Mouse (Mus musculus): ENCODE results near the gene Tssk6.

Tssk6 gene

GRCm38 (mm10) chr8:69902163-69903062 is at the start of gene Tssk6, which contains the start of the genes Ndufa13 and Yjefn3:
Tssk6 (plus strand) TSS chr8:69902184.
Ndufa13 (minus strand) TSS chr8:69902558.
Yjefn3 (minus strand) TSS chr8:69902712.
- DNase-seq (ENCODE audit: low read depth, low spot score), result no peak

GRCm38 (mm10) chr8:69853869-69854268 is 48.1 kb upstream of the Tssk6 start:
- DNase-seq (ENCODE audit: low read depth, low spot score), result no peak

- no peak for DNase-seq (ENCODE audit: low read depth, low spot score)
Measured at GRCm38 (mm10) chr8:69860807-69861206, 41.2 kb upstream of the Tssk6 start.

DNA sequence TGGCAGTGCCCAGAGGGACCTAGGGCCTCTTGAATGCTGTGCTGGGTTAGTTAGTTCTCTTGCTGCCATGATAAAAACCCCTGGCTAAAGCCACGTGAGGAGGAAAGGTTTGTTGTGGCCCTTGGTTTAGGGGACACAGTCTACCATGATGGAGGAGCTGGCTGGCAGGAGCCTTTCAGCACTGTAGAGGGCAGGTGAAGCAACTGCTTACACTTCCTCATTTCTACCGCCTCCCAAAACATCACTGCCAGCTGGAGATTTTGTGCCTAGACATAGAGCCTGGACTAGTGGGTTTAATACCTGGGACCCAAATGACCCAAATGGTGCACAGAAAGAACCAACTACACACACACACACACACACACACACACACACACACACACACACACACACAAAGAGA is 40.7 kb upstream of the Tssk6 start:
- no peak for DNase-seq (ENCODE audit: low read depth, low spot score)

- no peak for DNase-seq (ENCODE audit: low read depth, low spot score)
Measured at GRCm38 (mm10) chr8:69863387-69864020, 38.5 kb upstream of the Tssk6 start.

- no peak for DNase-seq (ENCODE audit: low read depth, low spot score)
Measured at GRCm38 (mm10) chr8:69864180-69864579, 37.8 kb upstream of the Tssk6 start.

DNA sequence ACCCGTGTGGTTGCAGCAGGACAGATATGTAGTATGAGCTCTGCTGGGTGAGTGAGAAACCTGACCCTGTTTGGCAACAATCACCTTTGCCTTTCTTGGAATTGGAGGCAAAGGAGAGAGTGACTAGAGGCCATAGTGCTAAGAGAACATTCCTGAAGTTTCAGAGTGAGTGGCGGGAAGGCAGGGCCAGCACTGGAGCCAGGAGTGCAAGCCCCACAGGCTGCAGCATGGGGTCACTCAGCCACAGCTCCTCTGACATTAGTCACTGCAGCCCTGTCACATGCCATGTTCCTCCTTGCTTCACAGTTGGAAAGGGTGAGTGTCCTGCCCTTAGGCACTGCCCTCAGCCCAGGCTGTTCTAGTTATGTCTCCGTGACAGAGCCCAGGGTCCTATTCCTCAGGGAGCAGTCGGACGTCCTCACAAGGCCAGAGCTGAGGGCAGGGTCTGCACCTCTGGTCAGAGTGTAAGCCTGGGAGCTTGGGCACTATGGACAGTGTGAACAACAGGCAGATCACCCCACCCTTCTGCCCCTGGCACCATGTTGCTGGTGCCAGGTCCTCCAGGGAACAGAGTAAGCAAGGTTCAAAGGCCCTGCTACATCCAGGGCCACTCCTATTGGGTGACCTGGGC is 34.2 kb upstream of the Tssk6 start:
- no peak for DNase-seq (ENCODE audit: low read depth, low spot score)

DNA sequence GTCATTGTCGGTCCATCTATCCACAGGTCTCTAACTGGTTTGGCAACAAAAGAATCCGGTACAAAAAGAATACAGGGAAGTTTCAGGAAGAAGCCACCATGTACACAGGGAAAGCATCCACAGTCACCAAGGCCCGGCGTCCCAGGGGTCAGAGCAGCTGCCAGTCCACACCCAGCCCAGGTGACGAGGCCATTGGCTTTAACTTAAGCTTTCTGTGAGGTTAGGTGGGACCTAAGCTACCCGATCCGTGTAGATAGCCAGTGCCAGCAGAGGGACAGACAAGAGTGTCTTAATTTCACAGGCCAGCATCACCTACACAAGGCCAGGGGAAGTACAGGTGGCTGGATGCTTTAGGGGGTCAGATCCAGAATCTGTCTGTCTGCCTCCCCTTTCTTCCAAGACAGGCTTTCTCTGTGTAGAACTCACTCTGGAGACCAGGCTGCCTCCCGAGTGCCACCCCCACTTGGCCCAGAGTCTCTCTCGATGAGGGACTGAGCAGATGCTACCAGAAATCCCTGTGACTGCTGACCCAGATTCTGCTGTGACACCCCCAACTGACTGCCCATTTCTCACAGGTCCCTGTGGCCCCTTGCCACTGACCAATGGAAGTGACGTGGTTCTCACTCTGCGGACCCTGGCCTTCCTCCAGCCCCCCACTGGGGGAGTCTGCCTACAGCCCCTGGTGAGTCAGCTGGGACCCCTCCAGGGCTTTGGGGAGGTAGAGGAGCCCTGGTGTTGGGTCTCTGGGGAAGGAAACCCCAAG is 31.8 kb upstream of the Tssk6 start:
- DNase-seq (ENCODE audit: low read depth, low spot score), result no peak

- no peak for DNase-seq (ENCODE audit: low read depth, low spot score)
Measured at GRCm38 (mm10) chr8:69870907-69871306, 31.1 kb upstream of the Tssk6 start.

GRCm38 (mm10) chr8:69874155-69874554 is 27.8 kb upstream of the Tssk6 start:
- peak; percentile 70 for DNase-seq (ENCODE audit: low read depth, low spot score)

GRCm38 (mm10) chr8:69874654-69875053 is 27.3 kb upstream of the Tssk6 start:
- no peak for DNase-seq (ENCODE audit: low read depth, low spot score)

DNA sequence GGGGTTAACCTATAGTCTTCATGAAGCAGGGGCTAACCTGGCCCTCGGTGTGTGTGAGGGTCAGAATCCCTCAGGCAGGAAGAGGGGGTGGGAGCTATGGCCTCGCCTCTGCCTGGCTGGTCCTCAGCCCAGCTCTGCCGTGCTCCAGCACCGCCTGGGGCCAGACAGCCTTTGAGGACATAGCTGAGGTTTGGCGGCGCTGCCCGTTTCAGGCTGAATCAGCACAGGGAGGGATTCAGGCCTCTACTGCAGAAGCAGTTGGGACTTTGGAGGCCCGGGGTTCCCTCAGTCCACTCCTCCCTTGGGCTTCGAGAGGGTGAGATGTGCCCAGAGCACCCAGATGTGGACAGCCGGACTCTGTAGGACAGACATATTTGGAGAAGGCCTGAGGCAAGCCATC is 25.9 kb upstream of the Tssk6 start:
- DNase-seq (ENCODE audit: low read depth, low spot score), result no peak

- DNase-seq (ENCODE audit: low read depth, low spot score), result no peak
Measured at GRCm38 (mm10) chr8:69876967-69877366, 25.0 kb upstream of the Tssk6 start.

DNA sequence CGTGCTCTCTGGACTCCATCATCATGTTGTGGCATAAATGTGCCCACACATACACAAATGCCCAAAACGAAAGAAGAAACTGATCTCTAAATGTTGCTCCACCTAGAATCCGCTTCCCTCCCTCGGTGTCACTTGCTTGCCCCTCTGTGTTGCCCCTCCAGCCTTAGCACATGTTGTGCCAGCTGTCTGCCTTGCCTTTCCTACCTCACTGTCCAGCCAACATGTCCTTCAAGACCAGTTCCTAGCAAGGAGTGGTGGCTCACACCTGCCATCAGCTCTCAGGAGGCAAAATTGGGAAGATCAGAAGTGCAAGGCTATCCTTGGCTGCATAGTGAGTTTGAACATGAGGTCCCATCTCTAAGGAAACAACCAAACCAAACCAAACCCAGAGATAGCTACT is 24.6 kb upstream of the Tssk6 start:
- no peak for DNase-seq (ENCODE audit: low read depth, low spot score)

GRCm38 (mm10) chr8:69877992-69878391 is 24.0 kb upstream of the Tssk6 start:
- DNase-seq (ENCODE audit: low read depth, low spot score), result no peak

- DNase-seq (ENCODE audit: low read depth, low spot score), result no peak
Measured at GRCm38 (mm10) chr8:69879678-69880077, 22.3 kb upstream of the Tssk6 start.

DNA sequence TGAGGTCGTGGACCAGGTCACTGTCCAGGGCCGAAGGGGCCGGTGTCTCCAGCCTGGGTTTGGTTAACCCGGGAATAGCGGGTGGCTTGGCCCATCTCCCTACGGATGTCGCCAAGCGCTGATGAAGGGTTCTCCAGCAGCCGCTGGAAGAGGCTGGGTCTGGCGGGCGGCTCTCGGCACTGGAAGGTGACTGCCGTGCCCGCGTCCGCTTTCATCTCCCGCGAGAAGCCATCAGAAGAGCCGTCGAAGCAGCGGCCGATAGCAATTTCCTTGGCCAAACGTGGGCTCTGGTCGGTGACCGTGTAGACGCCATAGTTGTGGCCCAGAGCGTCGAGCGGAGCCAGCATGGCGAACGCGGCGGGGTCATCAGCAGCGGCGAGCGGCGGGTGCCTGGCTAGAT is 21.1 kb upstream of the Tssk6 start:
- no peak for DNase-seq (ENCODE audit: low read depth, low spot score)

DNA sequence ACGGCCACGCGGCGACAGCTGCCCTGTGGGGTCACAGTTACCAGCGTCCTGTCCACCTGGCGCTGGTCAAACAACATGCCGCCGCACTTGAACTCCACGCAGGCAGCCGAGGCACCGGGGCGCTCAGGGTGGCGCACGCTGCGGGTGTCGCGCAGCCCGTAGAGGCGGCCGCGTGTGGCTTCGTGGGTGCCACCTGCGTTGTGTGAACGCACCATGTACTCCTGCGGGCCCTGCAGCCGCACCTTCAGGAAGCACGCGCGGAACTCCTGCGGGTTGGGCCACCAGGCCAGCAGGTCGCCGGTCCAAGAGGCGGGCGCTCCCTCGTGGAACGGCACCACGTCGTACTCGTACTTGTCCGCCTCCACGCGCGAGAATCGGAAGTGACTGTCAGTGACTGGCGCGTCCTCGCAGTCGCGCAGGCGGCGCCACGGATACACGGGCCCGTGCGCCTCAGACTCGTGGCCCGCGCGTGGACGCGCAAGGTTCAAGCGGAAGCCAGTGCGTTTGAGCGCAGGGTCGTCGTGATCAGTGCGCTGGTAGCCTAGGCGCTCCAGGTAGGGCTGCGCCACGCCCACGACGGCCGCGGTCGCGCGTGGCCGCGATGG is 20.6 kb upstream of the Tssk6 start:
- DNase-seq (ENCODE audit: low read depth, low spot score), result no peak

- peak; percentile 72 for DNase-seq (ENCODE audit: low read depth, low spot score)
Measured at GRCm38 (mm10) chr8:69882021-69882756, 19.8 kb upstream of the Tssk6 start.

DNA sequence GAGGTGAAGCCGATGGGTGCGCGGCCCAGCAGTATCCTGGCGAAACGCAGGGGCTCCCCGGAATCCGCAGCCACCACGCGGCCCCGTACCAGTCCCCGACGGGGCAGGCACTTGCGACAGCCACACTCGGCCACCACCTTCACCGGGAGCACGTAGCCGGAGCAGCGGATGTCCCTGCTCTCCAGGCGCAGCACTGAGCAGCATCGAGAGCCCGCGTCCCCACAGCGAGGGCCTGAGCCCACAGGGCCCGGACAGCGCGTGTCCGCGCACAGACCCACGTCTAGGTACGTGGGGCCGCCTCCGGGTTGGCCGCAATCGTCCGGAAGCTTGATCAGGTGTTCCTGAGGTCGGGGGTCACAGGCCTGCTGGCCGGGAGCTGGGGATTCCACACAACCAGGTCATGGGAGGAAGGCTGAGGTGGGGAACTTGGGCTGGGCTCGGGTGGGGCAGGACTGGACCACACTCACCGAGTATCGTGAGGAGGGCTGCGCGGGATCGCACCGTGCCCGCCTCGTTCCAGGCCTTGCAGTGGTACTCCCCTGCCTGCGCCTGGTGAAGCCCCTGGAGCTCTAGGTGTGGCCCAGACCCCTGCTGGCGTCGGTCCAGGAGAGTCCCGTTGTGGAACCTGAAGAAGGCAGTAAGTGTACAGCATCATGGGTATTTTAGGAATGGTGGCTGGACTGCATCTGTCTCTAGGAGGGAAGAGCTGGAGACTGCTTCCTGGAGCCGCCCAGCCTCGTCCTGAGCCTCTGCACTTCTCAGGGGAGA is 19.0 kb upstream of the Tssk6 start:
- no peak for DNase-seq (ENCODE audit: low read depth, low spot score)

Data from mesoderm, embryonic 11.5 days (tissue).